26 mouse cellular contexts compared by ENCODE assay signal in genomic region chr2:106674319-106674718, GRCm38 (mm10). TPM values are rescaled to one million over a fixed set of nuclear protein-coding genes. Genes with fewer than 3 reads are reported as not detected.
DNase-seq lines count a peak whose midpoint lies in the region; ATAC-seq lines count a peak whose summit lies in the region.
"Had no signal": no experiment of that assay in that cellular context is flagged by ENCODE, and none has a peak within 500 bp of the region (broad histone marks: within the 10 kb centered on the region; RNA-seq: fewer than 3 reads in every experiment).

No protein-coding gene starts in this region.

- H3K27ac ChIP-seq in embryonic facial prominence, embryonic 14.5 days (replicated peaks; ENCODE audit: low read depth, low read length), result 0 out of 2 replicates have a peak overlapping the region, but pooled peaks have one; percentile 21
- H3K27ac ChIP-seq in embryonic facial prominence, embryonic 10.5 days (replicated peaks), result no peak overlapping the region
- H3K27ac ChIP-seq in kidney, embryonic 15.5 days, result 0 out of 2 replicates have a peak overlapping the region, but pooled peaks have one; percentile 7
- H3K27ac ChIP-seq in limb, embryonic 11.5 days (replicated peaks; ENCODE audit: low read depth, low read length), result no peak overlapping the region
- no peak overlapping the region for H3K27ac ChIP-seq in limb, embryonic 10.5 days
- H3K27ac ChIP-seq: embryonic facial prominence, embryonic 15.5 days; heart, adult 2 months; heart, embryonic 10.5 days; heart, embryonic 13.5 days; hindbrain, embryonic 14.5 days; hindbrain, postnatal 0 days had no signal

- 49% methylated on average over 8 of the region's 8 CpGs for WGBS in embryonic facial prominence, embryonic 14.5 days
- 84% methylated on average over 8 of the region's 8 CpGs for WGBS in embryonic facial prominence, embryonic 10.5 days
- 75% methylated on average over 8 of the region's 8 CpGs for WGBS in kidney, embryonic 15.5 days
- 87% methylated on average over 8 of the region's 8 CpGs for WGBS in limb, embryonic 11.5 days
- 90% methylated on average over 8 of the region's 8 CpGs for WGBS in limb, embryonic 10.5 days

- DNase-seq in embryonic facial prominence, embryonic 14.5 days (ENCODE audit: low spot score), result no peak
- DNase-seq in embryonic facial prominence, embryonic 10.5 days (ENCODE audit: low spot score), result no peak
- DNase-seq in kidney, adult 18-20 months, result no peak
- DNase-seq in limb, embryonic 11.5 days (ENCODE audit: low spot score), result peak; percentile 11
- DNase-seq in limb, embryonic 10.5 days (ENCODE audit: low spot score), result no peak
- DNase-seq: adrenal gland, adult 8-10 months; adrenal gland, postnatal 25 days; cerebellum, adult 11-12 months; cerebellum, adult 8-10 months; cerebellum, postnatal 10 days; cerebellum, postnatal 36 days; embryo, embryonic 11 days; forebrain, postnatal 0 days; gastrocnemius, postnatal 10 days; gastrocnemius, postnatal 36 days; heart, adult 2 months; heart, postnatal 14 days; heart, postnatal 4 days had no signal

- H3K27me3 ChIP-seq in embryonic facial prominence, embryonic 14.5 days (replicated peaks; ENCODE audit: control insufficient read depth, insufficient read depth, low read length), result no peaks in the 10 kb centered on the region
- H3K27me3 ChIP-seq in embryonic facial prominence, embryonic 10.5 days (replicated peaks; ENCODE audit: low read depth, poor library complexity, severe bottlenecking), result no peaks in the 10 kb centered on the region
- no peaks in the 10 kb centered on the region for H3K27me3 ChIP-seq in kidney, embryonic 15.5 days
- no peaks in the 10 kb centered on the region for H3K27me3 ChIP-seq in limb, embryonic 11.5 days (ENCODE audit: control insufficient read depth, insufficient read depth, low read length)
- H3K27me3 ChIP-seq in limb, embryonic 10.5 days (ENCODE audit: low read depth, poor library complexity, severe bottlenecking), result no peaks in the 10 kb centered on the region
- H3K27me3 ChIP-seq: embryonic facial prominence, embryonic 15.5 days; heart, embryonic 13.5 days had no signal

- no peaks in the 10 kb centered on the region for H3K4me1 ChIP-seq in embryonic facial prominence, embryonic 14.5 days (ENCODE audit: control insufficient read depth, insufficient read depth, low read length)
- H3K4me1 ChIP-seq in embryonic facial prominence, embryonic 10.5 days, result peaks cover 15% of the 10 kb centered on the region
- peaks cover 3% of the 10 kb centered on the region; the same call in 1 of the 2 replicates for H3K4me1 ChIP-seq in kidney, embryonic 15.5 days
- H3K4me1 ChIP-seq in limb, embryonic 11.5 days (ENCODE audit: control insufficient read depth, insufficient read depth, low read length), result no peaks in the 10 kb centered on the region
- H3K4me1 ChIP-seq in limb, embryonic 10.5 days, result 0 out of 2 replicates have a peak, but pooled peaks cover 3% of the 10 kb centered on the region
- H3K4me1 ChIP-seq: embryonic facial prominence, embryonic 15.5 days; heart, embryonic 13.5 days had no signal

- H3K4me2 ChIP-seq in embryonic facial prominence, embryonic 14.5 days (ENCODE audit: low read depth, low read length), result no peak overlapping the region
- no peak overlapping the region for H3K4me2 ChIP-seq in kidney, embryonic 15.5 days
- no peak overlapping the region for H3K4me2 ChIP-seq in limb, embryonic 11.5 days (ENCODE audit: low read depth, severe bottlenecking)
- H3K4me2 ChIP-seq: embryonic facial prominence, embryonic 15.5 days; heart, embryonic 13.5 days; hindbrain, embryonic 14.5 days had no signal

- H3K9me3 ChIP-seq in embryonic facial prominence, embryonic 14.5 days (ENCODE audit: control insufficient read depth, low read length), result no peaks in the 10 kb centered on the region
- H3K9me3 ChIP-seq in embryonic facial prominence, embryonic 10.5 days, result no peaks in the 10 kb centered on the region
- H3K9me3 ChIP-seq in kidney, embryonic 15.5 days (replicated peaks), result no peaks in the 10 kb centered on the region
- H3K9me3 ChIP-seq in limb, embryonic 11.5 days (ENCODE audit: control insufficient read depth, low read length), result no peaks in the 10 kb centered on the region
- no peaks in the 10 kb centered on the region for H3K9me3 ChIP-seq in limb, embryonic 10.5 days (replicated peaks)
- H3K9me3 ChIP-seq: embryonic facial prominence, embryonic 15.5 days; heart, embryonic 10.5 days; heart, embryonic 13.5 days had no signal

- 0 out of 2 replicates have a peak, but pooled peaks have one; percentile 30 for ATAC-seq in embryonic facial prominence, embryonic 14.5 days (ENCODE audit: low read depth)
- no peak for ATAC-seq in kidney, embryonic 15.5 days (replicated peaks; ENCODE audit: low FRiP score)
- no peak for ATAC-seq in limb, embryonic 11.5 days (ENCODE audit: insufficient number of reproducible peaks, low FRiP score, low TSS enrichment, low read depth)
- ATAC-seq: activated CD4-positive, CD25-positive, alpha-beta regulatory T cell, adult 4 months; forebrain, embryonic 14.5 days; forebrain, postnatal 0 days; hindbrain, postnatal 0 days had no signal

- no peak overlapping the region for H3K4me3 ChIP-seq in embryonic facial prominence, embryonic 14.5 days (ENCODE audit: low read depth, low read length)
- H3K4me3 ChIP-seq in embryonic facial prominence, embryonic 10.5 days, result no peak overlapping the region
- H3K4me3 ChIP-seq in kidney, embryonic 15.5 days (replicated peaks), result no peak overlapping the region
- H3K4me3 ChIP-seq in limb, embryonic 11.5 days (ENCODE audit: low read depth, low read length), result no peak overlapping the region
- no peak overlapping the region for H3K4me3 ChIP-seq in limb, embryonic 10.5 days
- H3K4me3 ChIP-seq: embryonic facial prominence, embryonic 15.5 days; heart, adult 2 months; heart, embryonic 10.5 days; heart, embryonic 13.5 days had no signal

- H3K36me3 ChIP-seq in embryonic facial prominence, embryonic 14.5 days (ENCODE audit: control insufficient read depth, insufficient read depth, low read length), result no peaks in the 10 kb centered on the region
- no peaks in the 10 kb centered on the region for H3K36me3 ChIP-seq in embryonic facial prominence, embryonic 10.5 days (replicated peaks)
- H3K36me3 ChIP-seq in kidney, embryonic 15.5 days, result no peaks in the 10 kb centered on the region
- H3K36me3 ChIP-seq in limb, embryonic 11.5 days (ENCODE audit: control insufficient read depth, insufficient read depth, low read length), result no peaks in the 10 kb centered on the region
- no peaks in the 10 kb centered on the region for H3K36me3 ChIP-seq in limb, embryonic 10.5 days
- H3K36me3 ChIP-seq: embryonic facial prominence, embryonic 15.5 days; heart, embryonic 10.5 days; heart, embryonic 13.5 days had no signal

- no peak overlapping the region for H3K9ac ChIP-seq in embryonic facial prominence, embryonic 14.5 days (ENCODE audit: low read depth, low read length)
- H3K9ac ChIP-seq in kidney, embryonic 15.5 days, result no peak overlapping the region
- H3K9ac ChIP-seq in limb, embryonic 11.5 days (ENCODE audit: low read length), result no peak overlapping the region
- H3K9ac ChIP-seq: embryonic facial prominence, embryonic 15.5 days; forebrain, postnatal 0 days; heart, embryonic 13.5 days; hindbrain, embryonic 14.5 days had no signal

RNA-seq across cellular contexts. Expression of gene Mpped2, which starts 18.8 kb away (rescaled TPM):
- polyA plus RNA-seq in embryonic facial prominence, embryonic 14.5 days (2014; fragmentation: Nextera tagmentation; extraction: Ambion mirVana), result 52.5 and 63.5 TPM in 2 replicates
- polyA plus RNA-seq in embryonic facial prominence, embryonic 10.5 days (2016; fragmentation: Nextera tagmentation; extraction: Ambion mirVana), result 91.9 and 92.9 TPM in 2 replicates
- 29.5 and 30.0 TPM in 2 replicates for polyA plus RNA-seq in kidney, embryonic 15.5 days (2015; fragmentation: Nextera tagmentation; extraction: Ambion mirVana)
- 91.3 and 98.0 TPM in 2 replicates for polyA plus RNA-seq in limb, embryonic 11.5 days (2014; fragmentation: Nextera tagmentation; extraction: Ambion mirVana)
- 64.3 and 106 TPM in 2 replicates for polyA plus RNA-seq in limb, embryonic 10.5 days (2016; fragmentation: Nextera tagmentation; extraction: Ambion mirVana)
- polyA plus RNA-seq: activated CD4-positive, CD25-positive, alpha-beta regulatory T cell, adult 4 months had no signal

Comparison
In these comparisons a context has a peak if more than half of its experiments do, and no peak if none do; other contexts are left out.
1. H3K27ac ChIP-seq: peak in embryonic facial prominence, embryonic 14.5 days (single experiment) and kidney, embryonic 15.5 days (single experiment); none in embryonic facial prominence, embryonic 10.5 days (single experiment), limb, embryonic 11.5 days (single experiment) and limb, embryonic 10.5 days (single experiment).